Mouse (Mus musculus) liver, embryonic 11.5 days (tissue): ENCODE measurements around the gene Amacr. TPM values are rescaled to one million over a fixed set of nuclear protein-coding genes. Genes with fewer than 3 reads are reported as not detected.

ENCODE experiments used
- ATAC-seq: fragments of 200-750 bp; cut with Nextera tagmentation; replicated peaks from 2 replicates; pipeline ENCODE4 v1.8.0; 2017; ENCODE audit warnings: moderate number of reproducible peaks, mild to moderate bottlenecking, moderate TSS enrichment, moderate library complexity; ENCODE audit not compliant: low FRiP score
- DNase-seq: peaks from one replicate; pipeline ENCODE4 v3.0.0-alpha.2; 2017; ENCODE audit warnings: low spot score
- H3K27ac ChIP-seq: fragments of 300-500 bp; sonication (generic); 2 replicates; pipeline ENCODE4 v1.5.1; 2014; ENCODE audit warnings: mild to moderate bottlenecking, low read depth, low read length, control low read depth
- H3K27me3 ChIP-seq: fragments of 300-500 bp; sonication (generic); replicated peaks from 2 replicates; pipeline ENCODE4 v1.6.1; 2014; ENCODE audit warnings: low read length, mixed read lengths; ENCODE audit not compliant: control insufficient read depth, insufficient read depth
- H3K36me3 ChIP-seq: fragments of 300-500 bp; sonication (generic); 2 replicates; pipeline ENCODE4 v1.6.1; 2014; ENCODE audit warnings: mild to moderate bottlenecking, low read length, moderate library complexity, mixed read lengths; ENCODE audit not compliant: control insufficient read depth, insufficient read depth
- H3K4me1 ChIP-seq: fragments of 300-500 bp; sonication (generic); replicated peaks from 2 replicates; pipeline ENCODE4 v1.6.1; 2014; ENCODE audit warnings: low read length, mixed read lengths; ENCODE audit not compliant: control insufficient read depth, insufficient read depth
- H3K4me2 ChIP-seq: fragments of 300-500 bp; sonication (generic); 2 replicates; pipeline ENCODE4 v1.6.1; 2014; ENCODE audit warnings: mild to moderate bottlenecking, control low read depth, moderate library complexity
- H3K4me3 ChIP-seq: fragments of 300-500 bp; sonication (generic); 2 replicates; pipeline ENCODE4 v1.5.1; 2014; ENCODE audit warnings: low read depth, low read length, control low read depth
- H3K9ac ChIP-seq: fragments of 300-500 bp; sonication (generic); 2 replicates; pipeline ENCODE4 v1.6.1; 2014; ENCODE audit warnings: low read depth, low read length, control low read depth
- H3K9me3 ChIP-seq: fragments of 300-500 bp; sonication (generic); 2 replicates; pipeline ENCODE4 v1.6.1; 2016; ENCODE audit warnings: low read length, inconsistent platforms, mixed read lengths; ENCODE audit not compliant: control insufficient read depth
- WGBS: fragments of 180-500 bp; shearing (Covaris S2); extraction: QIAGEN DNeasy Blood & Tissue Kit; methylation state at CpG from one replicate; pipeline ENCODE4 v1.1.7; 2014; 5-methylcytosine and 5-hydroxymethylcytosine counted together
- polyA plus RNA-seq: library from polyadenylated mRNA; unstranded; fragments of >200 nt; fragmentation: Nextera tagmentation; extraction: Ambion mirVana; gene quantifications from 2 replicates; pipeline ENCODE4 v1.2.1, GENCODE M21; 2014

The Amacr gene
- polyA plus RNA-seq, 1 experiment from 2014 or later = 17.9 TPM

- WGBS = 55% methylated on average over 6 of the region's 6 CpGs
- Histone ChIP-seq H3K27me3 (no peaks in the 10 kb centered on the region), H3K4me2 (no peak overlapping the region), H3K27ac (no peak overlapping the region), H3K9ac (no peak overlapping the region), H3K4me3 (no peak overlapping the region), H3K36me3 (no peaks in the 10 kb centered on the region), H3K9me3 (no peaks in the 10 kb centered on the region), H3K4me1 (no peaks in the 10 kb centered on the region)
- no peak for DNase-seq
- no peak for ATAC-seq
Observed at GRCm38 (mm10) chr15:11004646-11005045, 23.1 kb downstream of the Amacr start.

GRCm38 (mm10) chr15:11008756-11009155 is 27.2 kb downstream of the Amacr start:
- Histone ChIP-seq H3K4me3 (no peak overlapping the region), H3K27ac (no peak overlapping the region), H3K9me3 (no peaks in the 10 kb centered on the region), H3K9ac (no peak overlapping the region), H3K4me1 (no peaks in the 10 kb centered on the region), H3K36me3 (no peaks in the 10 kb centered on the region), H3K4me2 (no peak overlapping the region), H3K27me3 (no peaks in the 10 kb centered on the region)
- DNase-seq (no peak), ATAC-seq (no peak)
- WGBS = 23% methylated on average over 5 of the region's 5 CpGs

- Histone ChIP-seq H3K27me3 (no peaks in the 10 kb centered on the region), H3K4me1 (no peaks in the 10 kb centered on the region), H3K9ac (no peak overlapping the region), H3K9me3 (no peaks in the 10 kb centered on the region), H3K27ac (no peak overlapping the region), H3K4me3 (no peak overlapping the region), H3K4me2 (no peak overlapping the region), H3K36me3 (no peaks in the 10 kb centered on the region)
- 69% methylated on average over 11 of the region's 11 CpGs for WGBS
- ATAC-seq (no peak), DNase-seq (no peak)
Observed at GRCm38 (mm10) chr15:11010976-11011548, 29.5 kb downstream of the Amacr start.

GRCm38 (mm10) chr15:11014931-11015330 is 33.4 kb downstream of the Amacr start:
- WGBS = 45% methylated on average over 2 of the region's 2 CpGs
- Histone ChIP-seq H3K36me3 (no peaks in the 10 kb centered on the region), H3K4me3 (no peak overlapping the region), H3K27me3 (no peaks in the 10 kb centered on the region), H3K9me3 (no peaks in the 10 kb centered on the region), H3K4me2 (no peak overlapping the region), H3K9ac (no peak overlapping the region), H3K27ac (no peak overlapping the region), H3K4me1 (no peaks in the 10 kb centered on the region)
- ATAC-seq (no peak), DNase-seq (no peak)

GRCm38 (mm10) chr15:11026801-11027561 is 45.4 kb downstream of the Amacr start:
- H3K27me3 ChIP-seq = no peaks in the 10 kb centered on the region
- ATAC-seq = no peak
- H3K4me1 ChIP-seq = no peaks in the 10 kb centered on the region
- H3K9ac ChIP-seq = no peak overlapping the region
- no peak for DNase-seq
- no peaks in the 10 kb centered on the region for H3K9me3 ChIP-seq
- H3K4me3 ChIP-seq = no peak overlapping the region
- no peaks in the 10 kb centered on the region for H3K36me3 ChIP-seq
- no peak overlapping the region for H3K4me2 ChIP-seq
- 52% methylated on average over 4 of the region's 4 CpGs for WGBS
- H3K27ac ChIP-seq = no peak overlapping the region; the same call in 1 of the 2 replicates

- H3K9me3 ChIP-seq = no peaks in the 10 kb centered on the region
- DNase-seq (no peak), ATAC-seq (no peak)
- H3K4me1 ChIP-seq = no peaks in the 10 kb centered on the region
- H3K36me3 ChIP-seq = no peaks in the 10 kb centered on the region
- H3K9ac ChIP-seq = no peak overlapping the region
- H3K4me3 ChIP-seq = no peak overlapping the region
- H3K27me3 ChIP-seq = peaks cover 10% of the 10 kb centered on the region
- 78% methylated on average over 3 of the region's 3 CpGs for WGBS
- H3K4me2 ChIP-seq = no peak overlapping the region
- no peak overlapping the region for H3K27ac ChIP-seq
Observed at GRCm38 (mm10) chr15:11030188-11030587, 48.6 kb downstream of the Amacr start.

DNA sequence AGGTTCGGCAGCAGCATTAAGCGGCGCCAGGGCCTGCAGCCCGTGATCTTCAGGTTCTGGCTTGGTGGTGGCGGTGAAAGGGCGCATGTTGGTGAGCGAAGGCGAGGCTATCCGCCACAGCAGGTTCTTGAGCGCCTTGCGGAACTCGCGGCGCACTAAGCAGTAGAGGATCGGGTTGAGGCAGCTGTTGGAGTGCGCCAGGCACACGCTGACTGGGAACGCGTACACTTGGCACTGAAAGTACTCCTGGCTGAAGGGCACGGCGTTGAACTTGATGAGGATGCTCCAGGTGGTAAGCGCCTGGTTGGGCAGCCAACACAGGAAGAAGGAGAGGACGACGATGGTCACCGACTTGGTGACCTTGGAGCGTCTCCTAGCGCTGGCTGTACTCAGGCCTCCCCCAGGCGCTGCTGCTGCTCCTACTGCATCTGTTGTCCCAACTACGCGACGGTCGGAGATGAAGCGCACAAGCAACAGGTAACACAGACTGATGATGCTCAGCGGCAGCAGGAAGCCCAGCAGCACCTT is 54.5 kb downstream of the Amacr start:
- peaks cover 6% of the 10 kb centered on the region for H3K4me1 ChIP-seq
- H3K4me2 ChIP-seq = peak overlapping the region; percentile 61
- H3K9me3 ChIP-seq = no peaks in the 10 kb centered on the region
- H3K4me3 ChIP-seq = peak overlapping the region; percentile 35
- 7% methylated on average over 34 of the region's 34 CpGs for WGBS
- ATAC-seq (no peak), DNase-seq (no peak)
- no peak overlapping the region for H3K27ac ChIP-seq
- no peaks in the 10 kb centered on the region for H3K36me3 ChIP-seq
- H3K9ac ChIP-seq = no peak overlapping the region
- peaks cover 41% of the 10 kb centered on the region for H3K27me3 ChIP-seq

- Histone ChIP-seq H3K27ac (no peak overlapping the region), H3K4me1 (peaks cover 6% of the 10 kb centered on the region), H3K9me3 (no peaks in the 10 kb centered on the region), H3K4me3 (peak overlapping the region; percentile 35), H3K36me3 (no peaks in the 10 kb centered on the region), H3K9ac (no peak overlapping the region), H3K4me2 (peak overlapping the region; percentile 61), H3K27me3 (peaks cover 41% of the 10 kb centered on the region)
- WGBS = 6% methylated on average over 49 of the region's 49 CpGs
- DNase-seq = no peak
- ATAC-seq = no peak
Observed at GRCm38 (mm10) chr15:11036535-11037375, 55.2 kb downstream of the Amacr start.
